Mouse (Mus musculus) frontal cortex, postnatal 25 days (tissue): ENCODE measurements around the gene Klhl12.
"Not testable (repeated sequence)": the region's sequence is repeated elsewhere in the genome, so short reads cannot be mapped to it uniquely, and the experiment has no call there.

ENCODE experiments used
- DNase-seq, 2 experiments: peaks; one replicate each; pipeline ENCODE4 v3.0.0; 2022; ENCODE audit warnings: low spot score in 2 of 2

The Klhl12 gene

DNA sequence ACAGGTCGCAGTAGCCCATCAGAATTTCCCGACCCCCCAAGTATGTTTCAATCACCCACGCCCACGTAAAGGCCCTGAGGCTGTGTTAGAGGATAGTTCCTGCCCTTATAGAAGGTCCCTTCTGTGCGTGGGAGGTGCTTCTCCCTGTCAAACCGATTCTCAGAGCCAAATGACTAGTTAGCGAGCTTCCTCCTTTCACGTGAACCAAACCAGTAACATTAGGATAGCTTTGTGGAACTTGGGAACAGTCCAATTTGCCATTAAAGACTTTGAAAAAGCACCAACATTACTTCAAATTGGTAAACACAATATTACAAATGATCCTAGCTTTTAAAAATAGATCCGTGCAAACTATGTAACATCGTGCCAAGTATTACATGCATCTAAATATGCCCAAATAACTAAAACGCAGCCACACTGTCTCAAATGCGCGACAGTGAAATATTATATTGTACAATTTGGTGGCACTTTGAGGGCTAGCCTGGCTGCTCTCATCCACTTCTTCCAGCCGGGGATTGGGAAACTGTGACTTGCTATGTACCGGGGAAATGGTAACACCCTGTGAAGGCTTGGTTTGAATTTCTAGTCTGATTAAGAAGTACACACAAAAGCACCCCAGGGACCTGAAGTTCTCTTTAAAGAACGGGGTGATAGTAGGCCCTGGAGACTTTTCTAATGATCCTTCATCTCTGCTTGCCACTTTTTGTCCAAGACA, 58.7 kb downstream of the Klhl12 start:
- no peak for DNase-seq

DNA sequence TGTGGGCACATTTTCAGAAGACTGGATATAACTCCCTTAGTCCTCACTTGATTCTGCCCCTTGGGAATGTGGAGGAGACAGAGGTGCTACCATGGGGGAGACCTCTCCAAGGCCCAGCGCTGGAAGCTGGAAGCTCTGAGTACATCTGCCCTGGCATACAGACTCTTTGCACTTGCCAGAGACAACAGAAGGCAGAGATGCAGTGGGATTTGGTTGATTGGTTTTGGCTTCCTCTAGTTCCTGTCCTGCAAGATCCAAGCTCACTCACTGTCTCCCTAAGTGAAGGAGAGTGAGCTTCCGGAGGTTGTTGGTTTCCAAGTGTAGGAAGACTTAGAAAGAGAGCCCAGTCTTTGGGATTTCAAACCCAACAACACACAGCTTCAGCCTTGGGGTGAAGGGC, 60.6 kb downstream of the Klhl12 start:
- DNase-seq: no peak

DNA sequence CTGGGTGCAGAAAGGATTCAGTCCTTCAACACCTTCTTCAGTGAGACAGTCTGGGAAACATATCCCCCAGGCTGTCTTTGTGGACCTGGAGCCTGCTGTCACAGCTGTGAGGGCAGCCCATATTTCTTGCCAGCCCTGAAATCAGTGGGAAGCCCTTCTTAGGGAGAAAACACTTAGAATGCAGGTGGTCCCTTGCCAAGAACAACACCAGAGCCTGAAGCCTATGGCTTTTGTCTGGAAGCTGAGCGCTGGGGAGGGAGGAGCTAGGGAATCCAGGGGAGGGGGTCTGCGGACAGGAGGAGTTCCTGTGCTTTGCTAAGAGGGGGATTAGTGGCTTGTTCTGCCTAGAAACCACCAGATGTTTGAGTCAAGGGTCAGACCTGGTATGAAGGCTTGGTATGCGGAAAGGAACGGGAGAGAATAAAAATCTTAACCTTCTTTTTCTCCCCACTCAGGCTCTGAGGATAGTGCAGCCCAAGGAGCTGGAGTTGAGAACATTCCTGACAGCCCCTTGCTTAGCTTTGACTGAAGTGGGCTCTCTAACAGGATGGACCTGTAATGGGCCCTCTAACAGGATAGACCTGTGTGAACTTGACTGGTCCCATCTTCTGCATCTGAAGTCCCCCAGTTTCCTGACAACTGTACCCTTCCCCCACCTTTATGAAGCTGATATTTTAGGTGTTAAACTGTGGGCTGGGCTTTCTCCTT, 61.3 kb downstream of the Klhl12 start:
- DNase-seq: no peak

DNA sequence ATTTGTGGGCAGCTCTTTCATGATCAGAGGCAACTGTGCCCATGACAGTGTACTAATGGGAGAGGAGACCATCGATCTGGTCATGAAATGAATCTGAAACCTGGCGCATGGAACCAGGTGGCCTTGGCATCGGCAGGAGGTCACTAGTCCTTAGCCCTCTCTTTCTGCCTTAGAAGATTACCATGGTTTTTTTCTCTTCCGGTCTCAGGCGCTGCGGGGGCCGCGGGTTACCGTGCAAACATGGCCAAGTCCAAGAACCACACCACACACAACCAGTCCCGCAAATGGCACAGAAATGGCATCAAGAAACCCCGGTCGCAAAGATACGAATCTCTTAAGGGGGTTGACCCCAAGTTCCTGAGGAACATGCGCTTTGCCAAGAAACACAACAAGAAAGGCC, 62.5 kb downstream of the Klhl12 start:
- DNase-seq: not testable (repeated sequence)

DNA sequence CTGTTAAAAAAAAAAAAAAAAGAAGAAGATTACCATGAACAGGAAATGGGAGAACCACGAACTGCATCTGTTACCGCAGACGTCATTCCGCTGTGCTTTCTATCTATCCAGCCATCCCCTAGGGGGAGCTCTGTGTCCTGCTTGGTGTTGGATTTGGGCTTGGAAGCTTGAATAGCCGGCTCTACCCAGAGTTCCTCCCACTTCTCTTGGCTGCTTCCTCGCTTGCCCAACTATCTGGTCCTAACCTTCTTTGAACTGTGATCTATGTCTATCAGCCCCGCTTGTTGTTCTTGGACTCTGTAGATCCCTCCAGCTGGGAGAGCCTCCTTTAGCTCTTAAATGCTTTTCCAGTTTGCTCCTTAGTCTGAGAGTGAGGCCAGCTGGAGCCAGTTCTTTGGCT, 63.3 kb downstream of the Klhl12 start:
- DNase-seq: peak; percentile 65 to 80

DNA sequence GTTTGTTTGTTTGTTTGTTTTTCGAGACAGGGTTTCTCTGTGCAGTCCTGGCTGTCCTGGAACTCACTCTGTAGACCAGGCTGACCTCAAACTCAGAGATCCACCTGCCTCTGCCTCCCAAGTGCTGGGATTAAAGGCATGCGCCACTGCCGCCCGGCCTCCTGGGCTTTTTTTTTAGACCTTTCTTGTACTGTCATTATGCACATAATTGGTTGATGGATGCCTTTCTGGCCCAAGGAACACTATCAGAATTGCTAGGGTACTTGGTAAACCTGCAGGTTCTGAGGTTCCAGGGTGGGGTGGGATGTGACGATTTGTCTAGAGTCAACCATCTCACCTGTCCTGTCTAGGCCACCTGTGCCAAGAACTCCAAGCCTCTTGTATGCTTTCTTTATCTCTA, 63.9 kb downstream of the Klhl12 start:
- DNase-seq: not testable (repeated sequence)

DNA sequence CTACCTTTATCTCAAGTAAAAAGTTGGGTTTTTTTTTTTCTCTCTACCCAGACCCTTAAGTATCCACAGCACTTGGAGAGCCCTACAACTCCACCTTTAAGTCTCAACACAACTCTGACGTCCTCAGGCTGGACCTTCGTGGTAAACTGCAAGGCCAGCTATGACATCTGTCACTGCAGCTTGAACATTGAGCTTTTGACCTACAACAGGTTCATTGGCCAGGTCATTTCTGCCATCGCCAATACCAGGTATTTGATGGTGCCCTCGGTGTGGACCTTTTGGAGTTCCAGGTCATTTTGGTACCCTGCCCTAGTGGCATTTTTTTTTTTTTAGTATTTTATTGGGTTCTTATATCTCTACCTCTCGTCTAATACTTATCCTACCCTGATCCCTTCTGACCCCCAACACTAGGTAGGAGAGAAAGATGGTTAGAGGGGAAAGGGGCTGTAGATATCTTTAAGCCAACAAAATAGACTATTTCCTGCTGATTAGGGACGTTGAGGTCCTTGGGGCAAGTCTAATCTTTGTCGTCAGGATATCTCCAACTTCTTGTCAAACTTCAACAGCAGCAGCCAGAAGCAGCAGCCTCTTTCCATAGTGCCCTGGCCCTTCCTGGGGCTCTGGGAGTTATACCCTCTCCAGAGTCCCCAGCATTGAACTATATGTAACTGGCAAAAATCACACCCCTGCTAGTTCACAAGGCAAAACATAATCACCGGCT, 64.8 kb downstream of the Klhl12 start:
- DNase-seq: no peak

DNA sequence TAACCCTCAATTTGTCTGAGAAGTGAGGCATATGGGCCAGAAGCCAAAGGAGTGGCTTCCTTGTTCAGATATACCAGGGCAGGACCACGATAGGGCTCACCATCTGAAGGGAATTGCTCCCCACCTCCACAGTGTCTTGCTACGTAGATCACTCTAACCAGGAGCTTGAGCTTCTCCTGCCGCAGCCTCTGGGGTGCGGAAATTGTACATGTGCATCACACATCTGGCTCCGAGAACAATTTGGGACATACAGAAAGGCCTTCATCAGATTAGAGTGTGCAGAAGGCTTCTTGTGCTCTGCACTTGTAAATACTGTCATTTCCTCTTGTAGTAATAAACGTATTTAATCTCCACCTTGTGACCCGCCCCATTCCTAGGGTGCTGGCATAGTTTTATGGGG, 65.8 kb downstream of the Klhl12 start:
- no peak for DNase-seq

DNA sequence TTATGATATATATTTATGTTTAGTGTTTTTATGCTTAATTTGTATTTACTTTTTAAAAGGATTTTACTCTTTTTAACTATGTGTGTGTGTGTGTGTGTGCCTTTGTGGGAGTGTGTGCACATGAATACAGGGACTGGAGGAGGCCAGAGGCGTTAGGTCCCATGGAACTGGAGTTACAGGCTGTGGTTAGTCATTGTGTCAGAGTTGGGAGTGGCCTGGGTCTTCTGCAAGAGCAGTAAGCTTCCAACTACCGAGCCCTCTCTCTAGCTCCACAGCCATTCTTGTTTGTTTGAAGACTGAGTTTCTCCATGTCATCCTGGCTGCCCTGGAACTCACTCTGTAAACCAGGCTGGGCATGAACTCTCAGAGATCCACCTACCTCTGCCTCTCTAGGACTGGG, 67.0 kb downstream of the Klhl12 start:
- no peak for DNase-seq

DNA sequence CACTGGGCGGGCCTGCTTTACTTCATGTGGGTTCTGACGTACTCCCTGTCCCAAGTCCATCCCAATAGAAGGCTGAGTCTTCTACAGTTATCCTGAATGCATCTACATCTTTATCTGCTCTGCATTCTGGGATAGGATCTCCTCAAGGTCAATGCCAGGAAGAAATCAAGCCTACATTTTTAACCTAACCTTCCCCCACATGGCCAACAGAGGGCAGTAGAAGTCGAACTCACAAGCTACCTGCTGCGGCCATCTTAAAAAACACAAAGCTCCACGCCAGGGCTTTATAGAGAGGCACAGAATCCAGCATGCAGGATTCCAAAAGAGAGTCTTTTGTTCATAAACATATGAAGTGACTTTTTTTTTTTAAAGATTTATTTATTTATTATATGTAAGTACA, 69.1 kb downstream of the Klhl12 start:
- DNase-seq: no peak

DNA sequence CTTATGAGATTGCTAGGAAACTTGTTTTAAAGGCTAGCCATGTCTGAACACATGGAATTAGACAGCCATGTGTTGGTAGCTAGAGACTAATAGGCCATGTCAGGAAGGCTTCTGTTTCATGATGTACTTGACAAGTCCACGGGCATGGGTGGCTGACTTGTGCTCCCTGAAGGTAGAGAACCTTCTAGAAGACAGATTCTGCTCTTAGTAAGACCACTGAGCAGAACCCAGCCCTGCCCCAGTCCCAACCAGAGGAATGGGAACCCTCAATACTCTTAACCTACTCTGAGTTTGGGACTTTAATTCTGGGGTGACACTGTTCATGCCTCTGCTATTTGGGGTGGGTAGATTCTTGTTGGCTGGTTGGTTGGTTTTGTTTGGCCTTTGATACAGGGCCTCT, 69.7 kb downstream of the Klhl12 start:
- DNase-seq: no peak

DNA sequence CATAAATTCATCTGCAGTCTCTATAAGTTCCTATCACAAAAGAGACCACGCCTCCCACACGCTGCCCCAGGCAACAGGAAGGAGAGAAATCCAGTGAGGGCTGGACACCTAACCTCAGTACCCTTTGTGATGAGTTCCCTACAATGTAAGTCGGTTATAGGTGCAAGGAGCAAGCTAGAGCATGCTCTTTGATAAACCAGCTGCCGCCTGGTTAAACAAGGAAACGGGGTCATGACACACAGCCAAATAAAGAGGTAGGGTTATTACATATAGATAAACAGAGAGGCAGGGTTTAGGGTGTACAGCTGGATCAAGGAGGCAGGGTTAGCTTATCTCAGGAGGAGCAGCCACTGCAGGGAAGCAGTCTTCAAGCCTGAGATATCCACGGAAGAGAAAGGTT, 71.4 kb downstream of the Klhl12 start:
- DNase-seq: no peak

DNA sequence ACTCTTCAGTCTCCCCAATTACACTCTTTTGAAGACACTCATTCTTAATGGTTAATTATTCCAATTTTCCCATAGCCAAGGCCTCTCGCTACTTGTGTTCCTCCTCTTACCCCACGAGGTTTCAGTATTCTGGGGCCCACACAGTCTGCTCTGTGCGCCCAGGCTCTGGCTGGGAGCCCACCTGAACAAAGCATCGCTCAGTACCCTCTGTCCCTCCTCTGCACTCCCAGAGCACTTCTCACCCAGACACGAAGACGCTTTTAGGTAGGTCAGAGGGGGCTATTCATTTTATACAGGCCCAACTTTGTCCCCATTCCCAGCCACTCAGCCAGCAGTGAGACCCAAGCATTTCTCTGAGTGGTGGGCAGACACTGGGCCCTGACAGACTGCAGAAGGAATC, 75.3 kb downstream of the Klhl12 start:
- peak in 1 of 2 experiments; percentile 27 for DNase-seq

DNA sequence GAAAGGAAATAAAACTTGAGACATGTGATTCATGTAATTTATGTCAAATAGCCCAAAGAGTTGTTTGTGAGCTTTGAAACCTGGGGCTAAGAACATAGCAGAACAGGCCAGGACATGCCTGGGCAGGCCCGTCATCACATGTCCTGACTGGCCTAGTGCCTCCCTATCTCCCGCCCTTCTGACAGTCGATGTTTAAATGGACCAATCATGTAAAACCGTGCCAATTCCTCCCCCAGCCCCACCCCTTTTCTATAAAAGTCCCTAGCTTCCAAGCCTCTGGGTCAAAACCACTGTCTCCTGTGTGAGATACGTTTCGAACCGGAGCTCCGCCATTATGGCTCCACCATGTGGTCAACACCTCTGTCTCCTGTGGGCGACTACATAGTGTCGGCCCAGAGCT, 78.4 kb downstream of the Klhl12 start:
- DNase-seq: not testable (repeated sequence)

DNA sequence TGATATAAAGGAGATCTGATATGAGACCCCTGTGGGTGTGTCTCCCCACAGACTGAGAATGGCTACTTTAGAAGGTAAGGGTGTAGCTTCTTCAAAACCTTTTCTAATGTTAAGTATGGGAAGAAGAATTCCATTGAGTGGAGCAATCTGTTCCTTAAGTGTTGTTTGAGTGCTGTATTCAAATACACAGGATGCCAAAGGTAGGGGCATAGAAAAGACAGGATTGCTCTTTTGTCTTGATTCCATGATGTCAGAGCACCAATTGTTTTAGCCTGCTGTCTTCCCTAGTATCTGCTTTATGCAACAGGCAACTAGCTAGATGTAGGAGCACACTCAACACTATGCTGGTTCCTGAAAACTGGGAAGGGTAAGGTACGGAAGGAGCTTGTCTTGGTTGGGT, 79.7 kb downstream of the Klhl12 start:
- no peak for DNase-seq

DNA sequence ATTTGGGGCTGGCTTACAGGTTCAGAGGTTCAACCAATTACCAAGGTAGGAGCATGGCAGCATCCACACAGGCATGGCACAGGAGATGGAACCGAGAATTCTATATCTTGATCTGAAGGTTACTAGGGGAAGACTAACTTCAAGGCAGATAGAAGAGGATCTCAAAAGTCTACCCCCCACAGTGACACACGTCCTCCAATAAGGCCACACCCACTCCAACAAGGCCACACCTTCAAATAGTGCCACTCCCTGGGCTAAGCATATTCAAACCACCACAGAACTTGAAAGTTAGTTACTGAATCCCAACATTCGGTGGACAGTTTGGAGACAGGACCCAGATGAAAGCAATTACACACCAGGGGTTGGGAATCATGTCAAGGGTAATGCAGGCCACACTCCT, 80.2 kb downstream of the Klhl12 start:
- no peak for DNase-seq

DNA sequence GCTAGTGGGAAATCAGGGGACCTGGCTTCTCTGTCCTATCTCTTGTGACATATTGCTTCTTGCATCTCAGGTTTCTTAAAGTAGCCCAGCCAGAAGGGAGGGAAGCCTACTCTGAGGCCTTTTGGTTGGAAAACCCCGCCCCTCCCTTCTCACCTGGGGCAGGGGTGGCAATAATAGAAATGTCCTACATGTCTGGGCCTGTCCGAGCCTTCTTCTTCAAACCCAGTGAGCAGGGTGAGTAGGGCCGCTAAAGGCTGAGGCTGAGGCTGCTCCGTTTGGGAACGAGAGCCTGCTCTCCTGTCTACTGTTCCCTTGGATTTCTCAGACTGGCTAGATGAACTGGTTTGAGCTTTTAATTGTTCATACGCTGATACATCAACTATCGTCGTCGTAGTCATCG, 85.3 kb downstream of the Klhl12 start:
- DNase-seq: no peak
